Mouse (Mus musculus) left cerebral cortex, postnatal 4 days (tissue): ENCODE data around the gene Gm28041. TPM values are rescaled to one million over a fixed set of nuclear protein-coding genes. Genes with fewer than 3 reads are reported as not detected.

Source experiments
- total RNA-seq, 2 experiments: library from RNA; stranded (reverse); gene quantifications; 2 replicates each; pipeline ENCODE4 v1.2.3; 2021

The Gm28041 gene
- total RNA-seq, 2 experiments from 2014 or later, result not detected

Other genes with a start within 250 kb of the Gm28041 start
- gene Rsl1, start 202.6 kb downstream of the Gm28041 start, total RNA-seq, result 1 to 10 TPM; 5.3 to 5.6 TPM
- 1 to 10 TPM; 4.0 to 4.8 TPM for gene Zfp455, start 181.2 kb downstream of the Gm28041 start, total RNA-seq
- 10 to 100 TPM; 23.9 to 25.0 TPM for gene Zfp458, start 97.3 kb downstream of the Gm28041 start, total RNA-seq
- 1 to 10 TPM; 3.3 to 3.8 TPM for gene Zfp457, start 69.2 kb downstream of the Gm28041 start, total RNA-seq
- gene Zfp595, start 43.2 kb downstream of the Gm28041 start, total RNA-seq, result 1 to 10 TPM; 2.9 to 3.3 TPM
- gene Gm28044, start 15.2 kb downstream of the Gm28041 start, total RNA-seq, result not detected
- gene Zfp953, start 15.1 kb downstream of the Gm28041 start, total RNA-seq, result 1 to 10 TPM in 1 of 2 experiments, under 1 TPM in 1; 0.58 to 1.1 TPM
- gene Zfp456, start 77 bp upstream of the Gm28041 start, total RNA-seq, result under 1 TPM; 0.60 to 0.82 TPM
- 1 to 10 TPM; 3.1 to 3.2 TPM for gene Zfp429, start 24.1 kb upstream of the Gm28041 start, total RNA-seq
- gene Zfp459, start 45.7 kb upstream of the Gm28041 start, total RNA-seq, result 1 to 10 TPM; 1.7 to 2.8 TPM
- 10 to 100 TPM in 1 of 2 experiments, 1 to 10 TPM in 1; 8.6 to 10.8 TPM for gene Zfp874a, start 75.9 kb upstream of the Gm28041 start, total RNA-seq
- gene Zfp874b, start 108.5 kb upstream of the Gm28041 start, total RNA-seq, result 10 to 100 TPM; 10.6 to 12.1 TPM
- gene Zfp58, start 124.8 kb upstream of the Gm28041 start, total RNA-seq, result 1 to 10 TPM; 7.9 to 8.3 TPM
- not detected for gene Gm26965, start 150.4 kb upstream of the Gm28041 start, total RNA-seq
- gene Zfp87, start 150.4 kb upstream of the Gm28041 start, total RNA-seq, result 10 to 100 TPM; 25.6 to 26.7 TPM
- 10 to 100 TPM; 10.1 to 10.9 TPM for gene Zfp748, start 178.1 kb upstream of the Gm28041 start, total RNA-seq
- gene Zfp729b, start 234.0 kb upstream of the Gm28041 start, total RNA-seq, result 10 to 100 TPM; 11.3 to 11.4 TPM